ENCODE assay signal across 16 mouse cellular contexts in genomic region chr9:122494691-122495090, GRCm38 (mm10).
"Had no signal": no experiment of that assay in that cellular context is flagged by ENCODE, and none has a peak within 500 bp of the region (broad histone marks: within the 10 kb centered on the region; RNA-seq: fewer than 3 reads in every experiment).

No protein-coding gene starts in this region.

- H3K9ac ChIP-seq: neural tube, embryonic 13.5 days; neural tube, embryonic 15.5 days; stomach, embryonic 15.5 days had no signal

- H3K4me3 ChIP-seq: neural tube, embryonic 13.5 days; neural tube, embryonic 15.5 days; stomach, embryonic 15.5 days had no signal

- H3K27me3 ChIP-seq: neural tube, embryonic 13.5 days; neural tube, embryonic 15.5 days; stomach, embryonic 15.5 days had no signal

- DNase-seq: retina, postnatal 1 day; right cerebral cortex, adult 18-20 months; right cerebral cortex, postnatal 14 days; right cerebral cortex, postnatal 25 days; right cerebral cortex, postnatal 4 days; spleen, adult 18-20 months; thymus, adult 18-20 months; thymus, adult 2 months; thymus, postnatal 14 days; thymus, postnatal 25 days; thymus, postnatal 36 days; thymus, postnatal 4 days had no signal

- H3K36me3 ChIP-seq: neural tube, embryonic 13.5 days; neural tube, embryonic 15.5 days; stomach, embryonic 15.5 days had no signal

- H3K4me2 ChIP-seq: neural tube, embryonic 13.5 days; neural tube, embryonic 15.5 days; stomach, embryonic 15.5 days had no signal

- H3K4me1 ChIP-seq: neural tube, embryonic 13.5 days; neural tube, embryonic 15.5 days; stomach, embryonic 15.5 days had no signal

- H3K27ac ChIP-seq: neural tube, embryonic 13.5 days; neural tube, embryonic 15.5 days; stomach, embryonic 15.5 days; stomach, postnatal 0 days had no signal

- H3K9me3 ChIP-seq: neural tube, embryonic 13.5 days; neural tube, embryonic 15.5 days; stomach, embryonic 15.5 days had no signal
